Mouse (Mus musculus) megakaryocyte-erythroid progenitor cell, adult 5-6 weeks (primary cell): Measurements from ENCODE around the gene Caskin2. TPM values are rescaled to one million over a fixed set of nuclear protein-coding genes. Genes with fewer than 3 reads are reported as not detected.
"Not testable (repeated sequence)": the region's sequence is repeated elsewhere in the genome, so short reads cannot be mapped to it uniquely, and the experiment has no call there.

Experiments
- ATAC-seq: replicated peaks from 2 replicates; pipeline ENCODE4 v1.8.0; 2016; ENCODE audit warnings: mild to moderate bottlenecking, inconsistent platforms; ENCODE audit not compliant: severe bottlenecking, poor library complexity, low FRiP score, low TSS enrichment
- total RNA-seq, 2 experiments: library from RNA; stranded (forward) in 1 of 2; stranded (reverse) in 1 of 2; fragments of 200-1000, 215-1000 nt in 1 of 2; fragments of >200 nt in 1 of 2; fragmentation: Nextera tagmentation in 1 of 2; gene quantifications; 2 replicates each; pipeline ENCODE4 v1.2.3; 2014 to 2017

Caskin2 gene
- total RNA-seq (2014; fragmentation: Nextera tagmentation) (9.5 and 9.8 TPM in 2 replicates), total RNA-seq (2017) (1.4 and 3.7 TPM in 2 replicates)

GRCm38 (mm10) chr11:115813507-115814296, at the start of gene Caskin2:
Gene Caskin2, minus strand, starts transcription at chr11:115813639.
- ATAC-seq: peak; percentile 87

- ATAC-seq: peak; percentile 83
These were observed 45.9 kb upstream of the Caskin2 start for GRCm38 (mm10) chr11:115859143-115859945.

- no peak for ATAC-seq
These were observed 44.9 kb upstream of the Caskin2 start, which contains the start of gene Myo15b for GRCm38 (mm10) chr11:115858354-115858753. Gene Myo15b, plus strand, starts transcription at chr11:115858406.

GRCm38 (mm10) chr11:115857936-115858335, 44.5 kb upstream of the Caskin2 start:
- no peak for ATAC-seq

- ATAC-seq: not testable (repeated sequence)
These were observed 43.7 kb upstream of the Caskin2 start for GRCm38 (mm10) chr11:115857146-115857545.

- no peak for ATAC-seq
These were observed 41.2 kb upstream of the Caskin2 start for GRCm38 (mm10) chr11:115854674-115855073.

- ATAC-seq: no peak
These were observed 32.4 kb upstream of the Caskin2 start for GRCm38 (mm10) chr11:115845819-115846218.

- ATAC-seq: no peak
These were observed 30.8 kb upstream of the Caskin2 start for GRCm38 (mm10) chr11:115844240-115844639.

- no peak for ATAC-seq
These were observed 30.4 kb upstream of the Caskin2 start for GRCm38 (mm10) chr11:115843891-115844239.

GRCm38 (mm10) chr11:115843141-115843890, 29.9 kb upstream of the Caskin2 start:
- no peak for ATAC-seq

- peak; percentile 92 for ATAC-seq
These were observed 28.6 kb upstream of the Caskin2 start for GRCm38 (mm10) chr11:115841961-115842550.

GRCm38 (mm10) chr11:115841044-115841443, 27.6 kb upstream of the Caskin2 start:
- no peak for ATAC-seq

- no peak for ATAC-seq
These were observed 26.3 kb upstream of the Caskin2 start for GRCm38 (mm10) chr11:115839732-115840131.

- peak; percentile 58 for ATAC-seq
These were observed 25.5 kb upstream of the Caskin2 start for GRCm38 (mm10) chr11:115838895-115839311.

GRCm38 (mm10) chr11:115837606-115838345, 24.3 kb upstream of the Caskin2 start:
- ATAC-seq: no peak

GRCm38 (mm10) chr11:115836656-115837395, 23.4 kb upstream of the Caskin2 start:
- ATAC-seq: peak; percentile 28

GRCm38 (mm10) chr11:115834033-115834432, 20.6 kb upstream of the Caskin2 start:
- ATAC-seq: no peak

GRCm38 (mm10) chr11:115833021-115833513, 19.6 kb upstream of the Caskin2 start:
- no peak for ATAC-seq
